Mouse (Mus musculus) testis, adult 10 weeks (tissue): ENCODE results near the gene D11Wsu47e. TPM values are rescaled to one million over a fixed set of nuclear protein-coding genes. Genes with fewer than 3 reads are reported as not detected.

Source experiments
- polyA plus RNA-seq: library from polyadenylated mRNA; stranded (reverse); fragments of 350-450 nt; fragmentation: Illumina TruSeq; extraction: RNeasy Lipid Tissue Mini Kit (QIAGEN cat#74804); gene quantifications from one replicate; pipeline ENCODE4 v1.2.3, GENCODE M21; 2014; ENCODE audit warnings: low read depth, low replicate concordance

D11Wsu47e gene
- polyA plus RNA-seq: 209 TPM

GRCm38 (mm10) chr11:113683957-113684706 is at the start of gene D11Wsu47e, which contains the start of gene Fam104a:
Gene D11Wsu47e (plus strand): TSS chr11:113684412.
Gene Fam104a (minus strand): TSS chr11:113684155.

GRCm38 (mm10) chr11:113648690-113649352 is 35.4 kb upstream of the D11Wsu47e start, which contains the start of gene Cog1:
Gene Cog1 (plus strand): TSS chr11:113649169.

GRCm38 (mm10) chr11:113649353-113650210 is 34.6 kb upstream of the D11Wsu47e start, which contains the start of gene Slc39a11:
Gene Slc39a11 (minus strand): TSS chr11:113650079.

GRCm38 (mm10) chr11:113709731-113710256 is 25.6 kb downstream of the D11Wsu47e start, which contains the start of gene Cpsf4l:
Gene Cpsf4l (minus strand): TSS chr11:113710017.

Other genes with a start within 250 kb of the D11Wsu47e start
- 0.24 TPM for gene Sstr2, start 65.1 kb upstream of the D11Wsu47e start, polyA plus RNA-seq
- gene Cog1, start 35.2 kb upstream of the D11Wsu47e start, polyA plus RNA-seq: 5.3 TPM
- 3.2 TPM for gene Slc39a11, start 34.3 kb upstream of the D11Wsu47e start, polyA plus RNA-seq
- 38.1 TPM for gene Fam104a, start 257 bp upstream of the D11Wsu47e start, polyA plus RNA-seq
- 5.7 TPM for gene Cpsf4l, start 25.6 kb downstream of the D11Wsu47e start, polyA plus RNA-seq
- 2.9 TPM for gene Cdc42ep4, start 67.5 kb downstream of the D11Wsu47e start, polyA plus RNA-seq